Comparison of ENCODE assay signal across 16 mouse cellular contexts in genomic region chr3:23601469-23601868, GRCm38 (mm10).
"Had no signal": no experiment of that assay in that cellular context is flagged by ENCODE, and none has a peak within 500 bp of the region (broad histone marks: within the 10 kb centered on the region; RNA-seq: fewer than 3 reads in every experiment).

No protein-coding gene starts in this region.

- H3K4me2 ChIP-seq: neural tube, embryonic 12.5 days; neural tube, embryonic 13.5 days; neural tube, embryonic 15.5 days; stomach, embryonic 15.5 days had no signal

- H3K4me3 ChIP-seq: neural tube, embryonic 12.5 days; neural tube, embryonic 13.5 days; neural tube, embryonic 15.5 days; stomach, embryonic 15.5 days had no signal

- H3K27me3 ChIP-seq: neural tube, embryonic 12.5 days; neural tube, embryonic 13.5 days; neural tube, embryonic 15.5 days; stomach, embryonic 15.5 days had no signal

- H3K36me3 ChIP-seq: neural tube, embryonic 12.5 days; neural tube, embryonic 13.5 days; neural tube, embryonic 15.5 days; stomach, embryonic 15.5 days had no signal

- H3K4me1 ChIP-seq: neural tube, embryonic 12.5 days; neural tube, embryonic 13.5 days; neural tube, embryonic 15.5 days; stomach, embryonic 15.5 days had no signal

- H3K27ac ChIP-seq: neural tube, embryonic 12.5 days; neural tube, embryonic 13.5 days; neural tube, embryonic 15.5 days; stomach, embryonic 15.5 days; stomach, postnatal 0 days had no signal

- DNase-seq: retina, postnatal 1 day; right cerebral cortex, adult 18-20 months; right cerebral cortex, postnatal 25 days; right cerebral cortex, postnatal 4 days; spleen, adult 18-20 months; thymus, adult 18-20 months; thymus, adult 2 months; thymus, postnatal 14 days; thymus, postnatal 25 days; thymus, postnatal 36 days; thymus, postnatal 4 days had no signal

- H3K9ac ChIP-seq: neural tube, embryonic 12.5 days; neural tube, embryonic 13.5 days; neural tube, embryonic 15.5 days; stomach, embryonic 15.5 days had no signal

- H3K9me3 ChIP-seq: neural tube, embryonic 12.5 days; neural tube, embryonic 15.5 days; stomach, embryonic 15.5 days had no signal
